Mouse (Mus musculus) layer of hippocampus, postnatal 10 days (tissue): ENCODE data around the gene Camk2n1. TPM values are rescaled to one million over a fixed set of nuclear protein-coding genes. Genes with fewer than 3 reads are reported as not detected.

ENCODE experiments used
- DNase-seq, 2 experiments: peaks; one replicate each; pipeline ENCODE4 v3.0.0; 2021; ENCODE audit warnings: low spot score in 2 of 2
- total RNA-seq, 2 experiments: library from RNA; stranded (reverse); gene quantifications; 2 replicates each; pipeline ENCODE4 v1.2.3; 2021

Gene Camk2n1
- total RNA-seq, 2 experiments from 2014 or later, result 161 to 168 TPM

DNA sequence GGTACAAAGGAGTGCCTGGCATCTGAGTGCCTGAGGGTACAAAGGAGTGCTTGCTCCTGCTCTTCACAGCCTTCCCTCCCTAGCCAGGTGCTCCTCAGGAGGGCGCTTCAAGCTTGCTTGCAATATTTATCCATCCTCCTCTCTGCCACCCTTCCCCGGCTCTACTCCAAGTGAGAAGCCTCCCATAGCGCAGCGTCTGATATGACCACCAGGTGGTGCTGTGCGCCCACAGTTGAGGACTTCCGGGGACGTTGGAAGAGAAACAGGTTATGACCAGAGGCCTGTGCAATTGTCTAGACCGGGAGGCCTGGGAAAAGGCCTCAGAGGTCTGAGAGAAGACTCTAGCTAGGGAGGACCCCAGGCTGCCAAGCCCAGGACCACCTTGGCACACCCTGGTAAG, 6.7 kb upstream of the Camk2n1 start:
- peak; percentile 97 to 98 for DNase-seq

DNA sequence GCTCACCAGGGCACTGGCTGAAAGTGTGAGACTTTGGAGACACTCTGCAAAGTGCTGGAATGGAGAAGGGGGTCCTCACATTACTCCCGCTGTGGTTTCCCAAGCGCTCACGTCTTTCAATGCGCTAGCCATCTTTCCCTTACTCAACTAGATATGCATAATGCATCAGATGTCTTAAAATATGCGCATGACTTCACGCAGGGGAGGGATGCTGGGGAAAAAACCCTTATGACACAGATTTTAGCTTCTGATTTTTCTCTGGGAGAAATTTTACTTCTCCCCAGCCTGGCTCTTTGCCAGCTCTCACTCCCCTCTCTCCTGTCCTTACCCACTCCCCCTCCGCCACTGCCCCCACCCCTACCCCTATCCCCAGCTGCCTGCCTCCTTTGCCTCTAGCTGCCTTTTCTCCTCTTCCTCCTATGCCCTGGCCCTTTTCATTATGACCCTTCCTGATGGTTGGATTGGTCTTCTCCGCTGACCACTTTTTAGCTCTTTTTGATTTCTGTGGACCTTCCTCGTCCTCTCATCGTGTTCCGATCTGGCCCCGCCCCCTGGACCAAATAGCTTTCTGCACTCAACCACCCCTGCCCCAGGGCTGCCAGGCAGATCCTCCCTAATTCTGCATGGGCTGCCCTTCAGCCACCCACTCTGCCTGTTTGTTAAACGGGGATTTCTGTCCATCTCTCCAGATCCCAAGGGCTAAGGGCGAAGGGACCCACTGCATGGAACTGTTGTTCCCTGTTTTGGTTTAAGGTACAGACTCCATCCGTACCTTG, 6.1 kb upstream of the Camk2n1 start:
- no peak for DNase-seq

DNA sequence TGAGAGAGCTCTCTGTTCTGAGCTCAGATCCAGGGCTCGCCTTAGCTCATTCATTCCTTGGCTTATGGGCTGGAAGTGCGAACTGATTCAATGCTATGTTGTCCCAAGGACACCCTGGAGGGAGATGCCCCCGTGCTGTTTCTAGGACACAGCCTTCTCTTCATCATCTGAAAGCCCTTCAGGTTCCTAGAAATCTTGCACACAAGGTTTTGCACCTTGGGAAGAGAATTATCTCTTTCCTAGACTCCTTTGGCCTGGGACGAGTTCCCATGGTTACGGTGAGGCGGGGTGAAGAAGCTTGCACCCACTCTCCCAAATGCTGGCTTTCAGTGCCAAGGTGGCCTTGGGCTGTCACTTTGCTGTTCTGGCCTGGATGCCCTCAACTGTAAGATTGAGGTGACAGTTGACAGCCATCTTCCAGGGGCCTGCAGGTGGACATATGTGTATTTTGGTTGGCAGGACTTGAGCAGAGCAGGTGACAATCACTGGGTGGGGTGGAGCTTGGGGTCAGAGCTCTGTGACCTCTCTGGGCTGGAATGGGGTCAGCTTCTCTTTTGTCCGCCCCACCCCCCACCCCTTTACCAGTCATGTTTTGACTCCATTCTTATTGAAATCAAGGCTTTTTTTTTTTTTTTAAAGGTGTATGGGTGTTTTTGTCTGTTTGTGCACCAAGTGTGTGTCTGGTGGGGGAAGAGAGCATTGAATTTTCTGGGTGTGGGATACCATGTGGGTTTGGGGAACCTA, 5.1 kb upstream of the Camk2n1 start:
- no peak for DNase-seq

DNA sequence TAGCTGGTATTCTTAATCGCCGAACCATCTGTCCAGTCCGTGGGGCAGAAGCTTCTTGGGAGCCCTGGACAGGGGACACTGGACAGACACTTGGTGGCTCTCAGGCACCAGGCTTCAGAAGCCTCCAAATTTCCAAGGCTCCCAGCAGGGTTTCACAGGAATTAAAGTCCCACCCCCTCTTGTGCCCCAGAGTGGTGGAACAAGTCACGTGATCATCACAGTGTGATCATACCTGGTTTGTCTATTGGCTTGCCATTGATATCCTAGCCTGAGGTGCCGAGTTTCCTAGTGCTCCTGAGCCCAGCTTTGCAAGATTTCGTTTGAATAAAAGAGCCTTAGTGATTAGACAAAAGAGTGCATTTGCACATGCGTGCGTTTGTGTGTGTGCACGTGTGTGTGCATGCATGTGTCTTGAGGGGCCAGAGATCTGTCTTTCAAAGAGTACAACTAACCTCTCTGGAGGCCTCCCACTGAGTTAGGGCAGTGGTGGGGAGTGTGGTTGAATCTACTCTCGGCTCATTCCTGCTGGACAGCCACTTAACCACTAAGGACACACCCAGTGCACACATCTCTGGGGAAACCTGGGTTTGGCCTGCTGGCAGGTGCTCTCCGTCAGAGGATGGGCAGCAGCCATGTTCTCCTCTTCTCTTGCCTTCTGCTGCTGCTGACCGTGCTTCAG, 4.3 kb upstream of the Camk2n1 start:
- DNase-seq, result no peak

DNA sequence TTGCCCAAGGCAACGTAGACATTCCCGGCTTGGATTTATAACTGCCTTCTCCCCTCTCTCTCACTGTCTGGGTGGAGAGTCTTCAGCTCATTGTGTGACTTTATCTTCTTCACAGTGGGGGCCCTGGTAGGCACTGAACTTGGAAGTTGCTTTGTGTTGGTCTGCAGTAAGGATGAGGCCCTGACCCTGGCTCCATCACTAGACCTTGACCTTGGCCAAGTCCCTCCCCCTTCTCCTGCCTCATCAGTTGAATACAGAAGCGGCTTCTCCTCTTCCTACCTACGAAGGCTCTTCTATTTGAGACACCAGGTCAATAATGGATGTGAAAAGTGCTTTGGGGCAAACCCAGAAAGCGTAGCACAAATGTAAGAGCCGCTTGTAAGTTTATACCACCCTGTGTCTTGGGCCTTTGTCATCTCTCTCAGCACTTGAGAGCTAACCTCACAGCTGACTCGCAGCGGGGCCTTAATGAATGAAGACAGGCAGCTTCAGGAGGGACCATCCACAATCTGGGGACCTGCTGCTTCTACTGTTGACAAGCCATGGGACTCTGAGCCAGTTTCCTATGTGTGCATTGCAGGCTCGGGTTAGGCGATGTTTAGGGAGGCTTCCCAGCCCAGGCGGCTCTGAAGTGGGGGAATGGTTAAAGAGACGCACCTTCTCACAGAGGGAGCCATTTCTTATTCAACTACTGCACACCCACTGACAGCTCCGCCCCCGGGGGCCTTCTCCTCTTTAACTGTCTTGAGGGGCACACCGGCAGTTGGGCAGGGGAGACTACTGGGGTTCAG, 1.6 kb upstream of the Camk2n1 start:
- no peak for DNase-seq

DNA sequence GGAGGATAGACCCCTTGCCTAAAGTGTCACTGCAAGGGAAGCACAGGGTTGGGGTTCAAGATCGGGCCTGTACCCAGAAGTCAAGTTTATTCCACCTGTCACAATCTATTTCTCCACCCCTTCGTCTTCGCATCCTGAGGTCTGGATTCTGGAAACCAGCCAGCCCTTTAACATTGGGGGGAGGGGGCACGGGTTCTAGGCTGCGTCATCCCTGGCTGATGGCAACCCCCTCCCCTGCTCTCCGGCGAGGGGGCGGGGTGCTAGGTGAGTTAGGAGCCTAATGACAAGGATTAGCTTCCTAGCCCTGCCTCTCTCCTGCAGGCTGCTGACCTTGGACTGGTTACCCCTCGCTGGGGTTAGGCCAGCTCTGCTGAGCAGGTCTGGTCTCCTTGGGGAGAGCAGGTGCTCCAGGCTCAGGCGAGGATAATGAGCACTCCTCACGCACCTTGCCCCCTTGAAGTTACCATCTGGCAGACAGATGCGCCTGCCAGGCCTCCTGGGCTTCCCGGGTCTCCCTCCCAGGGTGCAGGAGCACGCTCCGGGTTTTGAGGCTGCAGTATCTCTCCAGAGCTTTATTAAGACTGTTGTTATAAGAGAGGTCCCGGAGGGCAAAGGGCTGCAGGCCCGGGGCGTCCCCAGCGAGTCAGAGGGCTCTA, 889 bp upstream of the Camk2n1 start:
- DNase-seq, result peak in 1 of 2 experiments; percentile 34

DNA sequence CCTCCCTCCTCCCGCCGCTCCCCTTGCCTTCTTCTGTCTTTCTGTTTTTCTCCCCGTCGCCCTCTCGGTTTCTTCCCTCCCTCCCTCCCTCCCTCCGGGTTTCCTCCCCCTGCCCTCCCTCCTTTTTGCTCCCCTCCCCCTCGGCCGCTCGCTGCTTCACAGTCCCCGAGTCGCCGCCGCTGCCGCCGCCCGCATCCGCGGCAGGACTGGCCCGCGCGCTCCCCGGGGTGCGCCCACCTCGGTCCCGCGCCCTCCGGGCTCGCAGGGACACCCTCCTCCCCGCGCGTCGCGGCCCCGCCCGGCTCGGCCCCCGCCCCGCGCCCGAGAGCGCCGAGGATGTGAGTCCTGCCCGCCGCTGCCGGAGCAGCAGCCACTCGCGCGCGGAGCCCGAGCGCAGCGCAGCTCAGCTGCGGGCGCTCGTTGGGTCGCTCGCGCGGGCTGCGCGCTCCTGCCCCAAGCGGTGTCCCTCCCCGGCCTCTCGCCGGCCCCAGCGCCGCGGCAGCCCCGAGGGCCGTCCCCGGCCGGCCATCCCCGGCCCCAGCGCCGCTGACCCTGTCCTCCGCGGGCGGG, 542 bp downstream of the Camk2n1 start:
- peak; percentile 73 to 83 for DNase-seq

DNA sequence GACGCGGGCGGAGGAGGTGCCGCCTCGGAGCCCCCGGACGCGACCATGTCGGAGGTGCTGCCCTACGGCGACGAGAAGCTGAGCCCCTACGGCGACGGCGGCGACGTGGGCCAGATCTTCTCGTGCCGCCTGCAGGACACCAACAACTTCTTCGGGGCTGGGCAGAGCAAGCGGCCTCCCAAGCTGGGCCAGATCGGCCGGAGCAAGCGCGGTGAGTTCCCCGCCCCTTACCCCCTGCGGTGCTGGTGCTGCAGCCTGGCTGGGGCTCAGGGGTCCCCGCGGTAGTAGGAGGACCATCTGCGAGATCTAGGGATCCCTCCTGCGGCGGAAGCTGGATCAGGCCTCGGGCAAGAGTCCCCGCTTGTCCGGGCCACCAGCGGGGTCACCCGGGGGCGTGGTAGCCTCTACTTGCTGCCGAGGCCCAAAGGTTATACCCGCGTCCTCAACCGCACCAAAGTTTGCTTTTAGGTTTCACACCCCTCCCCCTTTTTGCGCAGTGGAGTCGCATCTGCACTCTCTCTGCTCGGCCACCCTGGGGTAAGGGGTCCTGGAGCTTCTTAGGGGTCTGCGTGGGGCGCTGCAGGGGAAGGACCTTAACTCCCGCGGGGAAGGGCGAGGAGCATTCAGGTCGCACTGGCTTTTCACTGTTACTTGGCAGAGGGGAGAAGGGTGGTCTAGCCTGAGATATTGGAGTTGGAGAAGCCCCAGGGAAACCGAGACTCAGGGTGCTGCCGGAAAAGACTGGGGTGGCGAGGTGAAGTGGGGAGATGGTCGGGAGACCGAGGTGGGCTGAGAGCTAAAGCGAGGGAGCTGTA, 1.2 kb downstream of the Camk2n1 start:
- peak; percentile 56 to 60 for DNase-seq

DNA sequence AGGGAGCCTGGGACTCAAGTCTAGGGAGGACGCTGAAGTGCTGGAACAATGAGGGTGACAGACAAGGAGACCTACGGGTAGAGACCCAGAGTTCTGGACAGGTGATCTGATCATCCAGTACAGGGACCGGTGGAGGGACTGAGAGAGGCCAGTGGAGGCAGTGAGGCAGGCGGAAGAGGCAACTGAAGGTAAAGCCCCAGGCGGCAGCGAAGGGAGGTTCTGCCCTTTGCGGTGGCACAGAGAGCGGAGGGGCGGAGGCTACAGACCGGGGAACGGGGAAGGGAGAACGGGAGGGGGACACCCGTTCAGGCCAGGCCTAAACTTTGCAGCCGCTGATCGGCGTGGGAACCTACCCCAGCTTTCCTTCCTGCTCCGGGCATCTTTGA, 1.8 kb downstream of the Camk2n1 start:
- peak in 1 of 2 experiments; percentile 47 for DNase-seq

DNA sequence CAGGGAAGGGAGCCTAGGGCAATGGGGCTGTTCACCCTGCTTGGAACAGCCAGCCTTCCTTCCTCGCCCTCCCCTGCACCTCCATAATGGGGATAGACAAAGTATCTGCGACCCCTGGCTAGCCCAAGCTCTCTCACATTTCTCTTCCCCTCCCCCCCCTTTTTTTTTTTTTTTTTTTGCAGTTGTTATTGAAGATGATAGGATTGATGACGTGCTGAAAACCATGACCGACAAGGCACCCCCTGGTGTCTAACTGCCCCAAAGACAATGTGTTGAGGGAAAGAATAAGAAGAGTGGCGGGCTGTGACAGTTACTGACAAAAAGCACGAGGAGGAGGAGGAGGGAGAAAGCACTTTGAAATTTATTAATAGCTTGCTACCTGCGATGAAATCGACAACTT, 2.4 kb downstream of the Camk2n1 start:
- no peak for DNase-seq

DNA sequence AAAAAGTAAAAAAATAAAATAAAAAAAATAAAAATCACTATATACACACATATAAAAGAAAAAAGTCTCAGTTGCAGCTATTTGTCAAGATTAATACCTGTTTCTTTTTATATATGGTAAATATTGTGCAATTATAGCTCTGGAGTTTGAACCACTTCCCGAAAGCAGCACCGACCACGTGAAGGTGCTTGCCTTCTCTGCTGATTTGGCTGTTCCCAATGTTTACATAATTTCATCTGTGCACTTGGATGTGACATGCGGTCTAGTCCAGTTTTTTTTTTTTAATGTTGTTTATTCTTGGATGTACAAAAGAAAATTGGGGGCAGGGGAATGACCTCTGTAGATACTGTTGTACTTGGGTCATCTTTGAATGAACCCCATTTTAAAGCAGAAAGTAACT, 3.0 kb downstream of the Camk2n1 start:
- DNase-seq, result no peak

DNA sequence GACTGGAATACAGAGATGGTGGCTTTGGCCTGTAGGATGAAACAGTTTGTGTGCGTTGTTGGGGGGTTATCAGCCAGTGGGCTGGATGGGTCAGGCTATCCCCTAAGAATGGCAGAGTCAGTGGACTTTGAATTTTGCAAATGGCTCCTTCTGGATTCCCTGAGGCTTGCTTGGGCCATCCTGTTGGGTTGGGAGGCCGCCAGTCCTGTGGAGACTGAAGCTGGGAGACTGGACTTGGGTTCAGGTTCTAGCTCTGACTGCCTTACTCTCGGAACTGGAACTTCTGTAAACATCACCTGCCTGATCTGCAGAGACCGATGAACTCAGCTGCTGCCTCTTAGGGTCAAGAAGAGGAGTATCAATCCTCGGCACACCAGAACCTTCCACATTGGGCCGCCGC, 4.1 kb downstream of the Camk2n1 start:
- DNase-seq, result no peak

DNA sequence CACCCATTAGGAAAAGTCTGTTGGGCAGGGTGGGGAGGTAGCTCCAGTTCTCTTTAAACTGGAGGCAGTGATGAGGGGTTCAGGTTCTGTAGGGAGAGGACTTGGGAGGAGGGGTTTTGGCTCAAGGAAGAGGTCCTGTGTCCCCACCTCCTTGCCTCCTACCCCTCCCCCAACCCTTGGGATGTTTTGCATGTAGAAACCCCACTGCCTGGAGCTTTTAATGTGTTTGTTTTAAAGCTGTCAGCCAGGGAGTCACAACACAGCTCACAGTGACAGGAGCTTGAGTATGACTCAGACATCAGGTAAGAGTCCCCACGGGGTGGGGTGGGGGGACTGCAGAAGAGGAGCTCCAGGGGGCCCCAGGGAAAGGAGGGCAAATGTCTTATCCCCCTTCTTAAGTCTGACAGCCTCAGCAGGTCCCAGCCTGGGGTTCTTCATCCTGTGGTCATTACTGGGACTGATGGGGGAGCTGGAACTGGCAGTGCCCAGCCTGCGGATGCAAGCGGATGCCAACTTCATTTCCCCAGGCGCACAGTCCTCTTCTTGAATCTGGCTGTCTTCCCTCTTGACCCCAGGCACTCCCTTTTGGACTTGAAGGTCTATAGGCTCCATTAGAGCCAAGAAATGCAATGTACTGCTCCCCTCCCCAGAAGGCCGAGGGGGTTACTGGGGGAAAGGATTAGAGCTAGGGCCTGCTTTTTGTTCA, 4.8 kb downstream of the Camk2n1 start:
- DNase-seq, result no peak

DNA sequence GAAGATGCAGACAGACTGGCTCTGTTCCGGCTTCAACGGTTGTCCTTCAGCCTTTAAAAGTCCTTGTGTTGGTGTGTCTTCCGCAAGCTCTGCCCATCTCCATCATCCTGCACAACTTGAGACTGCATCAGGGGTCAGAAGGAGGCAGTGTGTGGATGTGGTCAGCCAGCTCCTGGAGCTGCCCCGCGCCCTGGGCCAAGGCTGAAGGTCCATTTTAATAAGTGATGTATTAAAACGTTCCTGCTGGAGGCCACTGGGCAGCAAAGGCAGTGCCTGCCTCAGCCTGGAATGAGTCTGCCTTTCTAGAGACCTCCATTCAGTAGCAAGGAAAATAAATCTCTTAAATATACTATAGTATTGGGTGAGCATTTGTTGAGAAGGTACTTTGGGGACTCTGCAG, 5.7 kb downstream of the Camk2n1 start:
- DNase-seq, result no peak

DNA sequence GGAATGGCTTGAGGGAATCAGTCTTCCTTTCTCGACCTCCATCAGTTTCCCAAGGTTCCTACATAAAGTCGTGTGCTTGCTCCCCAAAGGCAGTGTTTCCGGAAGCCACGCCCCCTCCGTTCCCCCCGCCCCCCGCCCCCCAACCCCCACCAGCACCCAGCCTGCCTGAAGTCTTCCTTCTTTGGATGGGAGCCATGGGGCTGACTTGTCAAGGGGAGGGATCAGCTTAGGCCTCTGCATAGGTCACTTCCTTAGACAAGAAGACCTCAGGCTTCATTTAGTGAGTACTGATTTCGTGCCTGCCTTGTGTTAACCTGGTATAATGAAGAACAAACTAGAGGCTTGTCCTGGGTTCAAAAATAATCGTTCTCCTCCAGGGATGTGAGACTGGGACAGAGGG, 6.8 kb downstream of the Camk2n1 start:
- no peak for DNase-seq

DNA sequence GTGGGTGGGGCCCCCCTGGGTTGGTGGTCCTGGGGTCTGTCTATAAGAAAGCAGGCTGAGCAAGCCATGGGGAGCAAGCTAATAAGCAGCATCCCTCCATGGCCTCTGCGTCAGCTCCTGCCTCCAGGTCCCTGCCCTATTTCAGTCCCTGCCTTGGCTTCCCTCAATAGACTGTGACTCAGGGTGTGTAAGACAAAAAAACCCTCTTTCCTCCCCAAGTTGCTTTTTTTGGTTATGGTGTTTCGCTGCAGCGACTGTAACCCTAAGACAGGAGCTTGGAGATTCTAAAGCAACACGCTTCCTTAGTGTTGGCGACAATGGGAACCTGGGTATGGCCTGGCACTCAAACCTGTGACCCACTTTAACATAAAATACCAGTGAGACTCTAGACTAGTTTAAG, 7.4 kb downstream of the Camk2n1 start:
- no peak for DNase-seq

DNA sequence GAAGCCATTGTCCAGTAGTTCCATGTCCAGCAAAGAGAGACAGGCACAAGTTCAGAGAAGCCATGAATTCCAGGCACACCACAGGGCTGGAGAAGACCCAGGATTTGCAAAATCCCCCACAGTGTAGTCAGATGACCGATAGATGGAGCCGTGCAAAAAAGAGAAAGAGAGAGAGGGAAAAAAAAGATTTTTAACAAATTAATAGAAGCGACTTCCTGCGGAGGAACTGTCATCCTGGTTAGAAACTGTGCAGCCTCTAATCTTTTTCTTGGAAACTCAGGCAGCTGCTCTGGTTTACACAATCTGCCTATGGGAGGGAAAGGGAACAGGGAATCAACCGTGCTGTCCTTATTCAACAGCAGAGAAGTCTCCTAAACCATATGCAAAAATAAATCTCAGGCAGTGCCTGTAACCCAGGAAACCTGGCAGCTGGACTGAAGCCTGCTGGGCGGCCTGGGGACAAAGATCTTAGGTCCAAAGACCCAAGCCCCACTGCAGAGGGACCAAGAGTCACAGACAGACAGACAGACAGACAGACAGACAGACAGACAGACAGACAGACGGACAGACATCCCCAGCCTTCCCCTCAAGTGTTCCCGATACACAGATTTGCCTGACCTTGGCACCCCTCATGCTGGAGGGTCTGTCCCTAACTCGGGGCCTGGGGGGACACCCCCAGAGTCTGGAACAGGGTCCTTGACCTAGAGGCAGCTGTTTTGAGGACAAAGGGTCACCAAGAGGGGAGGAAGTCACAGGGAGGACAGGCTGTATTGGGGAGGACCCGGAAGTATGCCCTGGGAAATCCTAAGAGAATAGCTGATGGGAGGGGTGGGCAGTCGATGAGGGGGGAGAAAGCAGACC, 9.1 kb downstream of the Camk2n1 start:
- DNase-seq, result peak; percentile 45 to 60
